Mouse (Mus musculus): ENCODE data around the gene Mov10l1. TPM values are rescaled to one million over a fixed set of nuclear protein-coding genes. Genes with fewer than 3 reads are reported as not detected.

Gene Mov10l1
- total and polyA plus RNA-seq, 2 experiments from 2014 or later: 0.22 TPM; not detected in 1

- H3K4me2 ChIP-seq (ENCODE audit: low read depth, low read length, poor library complexity, severe bottlenecking): no peak overlapping the region
- ATAC-seq (ENCODE audit: low FRiP score) (no peak), DNase-seq (ENCODE audit: low spot score) (no peak)
- peaks cover 9% of the 10 kb centered on the region; the same call in 1 of the 2 replicates for H3K27me3 ChIP-seq (ENCODE audit: insufficient read depth, low read length)
- H3K9me3 ChIP-seq (ENCODE audit: low read length): no peaks in the 10 kb centered on the region
- no peak for TF ChIP-seq CTCF (IDR thresholded peaks at IDR 0.05)
- H3K4me1 ChIP-seq (ENCODE audit: insufficient read depth, low read length): peaks cover 11% of the 10 kb centered on the region
- H3K4me3 ChIP-seq (ENCODE audit: low read depth, low read length): no peak overlapping the region
- H3K27ac ChIP-seq (ENCODE audit: low read depth, low read length): no peak overlapping the region
- H3K36me3 ChIP-seq (ENCODE audit: insufficient read depth, low read length): peaks cover 7% of the 10 kb centered on the region; the same call in 1 of the 2 replicates
- 65% methylated on average over 6 of the region's 6 CpGs for WGBS
- H3K9ac ChIP-seq (replicated peaks; ENCODE audit: low read length, poor library complexity, severe bottlenecking): no peak overlapping the region
Measured at GRCm38 (mm10) chr15:89063536-89063935, 80.8 kb downstream of the Mov10l1 start.

GRCm38 (mm10) chr15:89064891-89065290 is 82.2 kb downstream of the Mov10l1 start:
- WGBS: 93% methylated on average over 5 of the region's 5 CpGs

GRCm38 (mm10) chr15:89067609-89068008 is 84.9 kb downstream of the Mov10l1 start:
- no peak overlapping the region for H3K9ac ChIP-seq (replicated peaks; ENCODE audit: low read length, poor library complexity, severe bottlenecking)
- H3K4me2 ChIP-seq (ENCODE audit: low read depth, low read length, poor library complexity, severe bottlenecking): no peak overlapping the region
- ATAC-seq (ENCODE audit: low FRiP score) (no peak), DNase-seq (ENCODE audit: low spot score) (no peak)
- peaks cover 29% of the 10 kb centered on the region for H3K36me3 ChIP-seq (ENCODE audit: insufficient read depth, low read length)
- no peak overlapping the region for H3K4me3 ChIP-seq (ENCODE audit: low read depth, low read length)
- H3K4me1 ChIP-seq (ENCODE audit: insufficient read depth, low read length): no peaks in the 10 kb centered on the region
- H3K9me3 ChIP-seq (ENCODE audit: low read length): no peaks in the 10 kb centered on the region
- H3K27me3 ChIP-seq (ENCODE audit: insufficient read depth, low read length): peaks cover 9% of the 10 kb centered on the region; the same call in 1 of the 2 replicates
- TF ChIP-seq CTCF (IDR thresholded peaks at IDR 0.05): no peak
- no peak overlapping the region for H3K27ac ChIP-seq (ENCODE audit: low read depth, low read length)
- WGBS: 41% methylated on average over 35 of the region's 35 CpGs

More at GRCm38 (mm10) chr15:89064891-89065290, 82.2 kb downstream of the Mov10l1 start:
- no peak overlapping the region for H3K4me2 ChIP-seq (ENCODE audit: low read depth, low read length, poor library complexity, severe bottlenecking)
- peaks cover 17% of the 10 kb centered on the region; the same call in 1 of the 2 replicates for H3K36me3 ChIP-seq (ENCODE audit: insufficient read depth, low read length)
- peaks cover 9% of the 10 kb centered on the region; the same call in 1 of the 2 replicates for H3K27me3 ChIP-seq (ENCODE audit: insufficient read depth, low read length)
- no peak overlapping the region for H3K4me3 ChIP-seq (ENCODE audit: low read depth, low read length)
- H3K9ac ChIP-seq (replicated peaks; ENCODE audit: low read length, poor library complexity, severe bottlenecking): no peak overlapping the region
- no peaks in the 10 kb centered on the region for H3K9me3 ChIP-seq (ENCODE audit: low read length)
- ATAC-seq (ENCODE audit: low FRiP score) (no peak), DNase-seq (ENCODE audit: low spot score) (no peak)
- peaks cover 11% of the 10 kb centered on the region for H3K4me1 ChIP-seq (ENCODE audit: insufficient read depth, low read length)
- no peak overlapping the region for H3K27ac ChIP-seq (ENCODE audit: low read depth, low read length)
- TF ChIP-seq CTCF (IDR thresholded peaks at IDR 0.05): no peak

- 52% methylated on average over 26 of the region's 26 CpGs for WGBS
- Histone ChIP-seq H3K4me1 (ENCODE audit: insufficient read depth, low read length) (no peaks in the 10 kb centered on the region), H3K4me3 (ENCODE audit: low read depth, low read length) (no peak overlapping the region), H3K36me3 (ENCODE audit: insufficient read depth, low read length) (peaks cover 29% of the 10 kb centered on the region), H3K27me3 (ENCODE audit: insufficient read depth, low read length) (peaks cover 9% of the 10 kb centered on the region; the same call in 1 of the 2 replicates), H3K27ac (ENCODE audit: low read depth, low read length) (no peak overlapping the region), H3K9ac (replicated peaks; ENCODE audit: low read length, poor library complexity, severe bottlenecking) (no peak overlapping the region), H3K9me3 (ENCODE audit: low read length) (no peaks in the 10 kb centered on the region), H3K4me2 (ENCODE audit: low read depth, low read length, poor library complexity, severe bottlenecking) (no peak overlapping the region)
- no peak for DNase-seq (ENCODE audit: low spot score)
- no peak for ATAC-seq (ENCODE audit: low FRiP score)
- no peak for TF ChIP-seq CTCF (IDR thresholded peaks at IDR 0.05)
Measured at GRCm38 (mm10) chr15:89068226-89068625, 85.5 kb downstream of the Mov10l1 start.

GRCm38 (mm10) chr15:89069336-89069840 is 86.7 kb downstream of the Mov10l1 start:
- no peak for ATAC-seq (ENCODE audit: low FRiP score)
- H3K27me3 ChIP-seq (ENCODE audit: insufficient read depth, low read length): peaks cover 9% of the 10 kb centered on the region; the same call in 1 of the 2 replicates
- 81% methylated on average over 17 of the region's 19 CpGs for WGBS
- no peaks in the 10 kb centered on the region for H3K4me1 ChIP-seq (ENCODE audit: insufficient read depth, low read length)
- H3K4me2 ChIP-seq (ENCODE audit: low read depth, low read length, poor library complexity, severe bottlenecking): no peak overlapping the region
- no peak overlapping the region for H3K9ac ChIP-seq (replicated peaks; ENCODE audit: low read length, poor library complexity, severe bottlenecking)
- DNase-seq (ENCODE audit: low spot score): no peak
- TF ChIP-seq CTCF (IDR thresholded peaks at IDR 0.05): no peak
- H3K36me3 ChIP-seq (ENCODE audit: insufficient read depth, low read length): peaks cover 32% of the 10 kb centered on the region
- H3K4me3 ChIP-seq (ENCODE audit: low read depth, low read length): no peak overlapping the region
- no peak overlapping the region for H3K27ac ChIP-seq (ENCODE audit: low read depth, low read length)
- H3K9me3 ChIP-seq (ENCODE audit: low read length): no peaks in the 10 kb centered on the region

- Histone ChIP-seq H3K4me1 (ENCODE audit: insufficient read depth, low read length) (peaks cover 4% of the 10 kb centered on the region; the same call in 1 of the 2 replicates), H3K4me3 (ENCODE audit: low read depth, low read length) (no peak overlapping the region), H3K36me3 (ENCODE audit: insufficient read depth, low read length) (peaks cover 32% of the 10 kb centered on the region), H3K9ac (replicated peaks; ENCODE audit: low read length, poor library complexity, severe bottlenecking) (no peak overlapping the region), H3K9me3 (ENCODE audit: low read length) (no peaks in the 10 kb centered on the region), H3K27ac (ENCODE audit: low read depth, low read length) (no peak overlapping the region), H3K4me2 (ENCODE audit: low read depth, low read length, poor library complexity, severe bottlenecking) (no peak overlapping the region), H3K27me3 (ENCODE audit: insufficient read depth, low read length) (peaks cover 9% of the 10 kb centered on the region; the same call in 1 of the 2 replicates)
- DNase-seq (ENCODE audit: low spot score) (no peak), ATAC-seq (ENCODE audit: low FRiP score) (no peak)
- 80% methylated on average over 24 of the region's 24 CpGs for WGBS
- TF ChIP-seq CTCF (IDR thresholded peaks at IDR 0.05): no peak
Measured at GRCm38 (mm10) chr15:89070606-89071005, 87.9 kb downstream of the Mov10l1 start.

Data from midbrain, postnatal 0 days (tissue).